Comparison of ENCODE assay signal across 11 mouse cellular contexts in genomic region chr17:9227872-9228575, GRCm38 (mm10).
DNase-seq lines count a peak whose midpoint lies in the region; ATAC-seq and TF ChIP-seq lines count a peak whose summit lies in the region.
"Had no signal": no experiment of that assay in that cellular context is flagged by ENCODE, and none has a peak within 500 bp of the region (broad histone marks: within the 10 kb centered on the region; RNA-seq: fewer than 3 reads in every experiment).

No protein-coding gene starts in this region.

- DNase-seq in layer of hippocampus, adult 9-11 months = peak; percentile 26
- no peak for DNase-seq in layer of hippocampus, postnatal 25 days (ENCODE audit: extremely low spot score in 1 of 2, low spot score in 1 of 2)
- peak; percentile 42 for DNase-seq in embryo, embryonic 10.5 days (ENCODE audit: low spot score)
- DNase-seq in gastrocnemius, adult 2 months = peak; percentile 48
- peak; percentile 78 for DNase-seq in limb, embryonic 14.5 days (ENCODE audit: low spot score)
- DNase-seq in thymus, adult 18-20 months = no peak
- no peak for DNase-seq in kidney, adult 8-10 months
- no peak for DNase-seq in kidney, adult 11 months
- DNase-seq: thymus, postnatal 14 days had no signal

- H3K36me3 ChIP-seq in limb, embryonic 14.5 days (ENCODE audit: control insufficient read depth, insufficient read depth, low read length) = no peaks in the 10 kb centered on the region
- H3K36me3 ChIP-seq: G1E; neural tube, embryonic 12.5 days had no signal

- intact Hi-C loops in gastrocnemius, adult 2 months (cut with DNase I) = no loop called here

- H3K9ac ChIP-seq in limb, embryonic 14.5 days (ENCODE audit: low read depth, low read length, severe bottlenecking) = no peak overlapping the region
- H3K9ac ChIP-seq: neural tube, embryonic 12.5 days had no signal

- no peaks in the 10 kb centered on the region for H3K9me3 ChIP-seq in limb, embryonic 14.5 days (ENCODE audit: control insufficient read depth, low read length)
- H3K9me3 ChIP-seq: G1E; neural tube, embryonic 12.5 days had no signal

- 56% methylated on average over 10 of the region's 10 CpGs for WGBS in limb, embryonic 14.5 days

- no peak for TF ChIP-seq POLR2A in limb, embryonic 14.5 days (IDR thresholded peaks at IDR 0.05; ENCODE audit: borderline replicate concordance, extremely low read depth, insufficient read depth, insufficient read length)

- no peaks in the 10 kb centered on the region for H3K27me3 ChIP-seq in limb, embryonic 14.5 days (ENCODE audit: control insufficient read depth, insufficient read depth, low read length)
- H3K27me3 ChIP-seq: neural tube, embryonic 12.5 days had no signal

- ATAC-seq in limb, embryonic 14.5 days (ENCODE audit: low FRiP score, low read depth) = peak; percentile 73; the same call in 1 of the 2 replicates

- TF ChIP-seq CTCF in gastrocnemius, adult 2 months (IDR thresholded peaks at IDR 0.05) = no peak

- no peaks in the 10 kb centered on the region for H3K4me1 ChIP-seq in limb, embryonic 14.5 days (ENCODE audit: control insufficient read depth, insufficient read depth, low read length)

- no peak overlapping the region for H3K4me3 ChIP-seq in gastrocnemius, adult 2 months
- no peak overlapping the region for H3K4me3 ChIP-seq in limb, embryonic 14.5 days (replicated peaks; ENCODE audit: low read length)
- H3K4me3 ChIP-seq: neural tube, embryonic 12.5 days had no signal

- no peak overlapping the region for H3K27ac ChIP-seq in gastrocnemius, adult 2 months
- no peak overlapping the region for H3K27ac ChIP-seq in limb, embryonic 14.5 days (replicated peaks; ENCODE audit: low read depth, low read length)
- H3K27ac ChIP-seq: neural tube, embryonic 12.5 days had no signal

- H3K4me2 ChIP-seq in limb, embryonic 14.5 days (replicated peaks; ENCODE audit: low read depth, low read length, severe bottlenecking) = no peak overlapping the region
- H3K4me2 ChIP-seq: neural tube, embryonic 12.5 days had no signal

Comparison
In these comparisons a context has a peak if more than half of its experiments do, and no peak if none do; other contexts are left out.
1. DNase-seq: peak in layer of hippocampus, adult 9-11 months (single experiment), embryo, embryonic 10.5 days (single experiment), gastrocnemius, adult 2 months (single experiment) and limb, embryonic 14.5 days (single experiment); none in layer of hippocampus, postnatal 25 days (0 of 2), thymus, adult 18-20 months (0 of 2), kidney, adult 8-10 months (0 of 2) and kidney, adult 11 months (single experiment).